Mouse (Mus musculus) megakaryocyte, embryonic 14.5 days (primary cell): ENCODE measurements at regions not wholly inside any gene's neighbourhood (a gene's known extent, or its start where the extent isn't known, plus 50 kb on each side); places are given as distances from the start of the nearest gene placed in this dataset.
"Not testable (repeated sequence)": the region's sequence is repeated elsewhere in the genome, so short reads cannot be mapped to it uniquely, and the experiment has no call there.

ENCODE experiments used
- H3K27me3 ChIP-seq: replicated peaks from 2 replicates; pipeline ENCODE3; 2012; ENCODE audit warnings: inconsistent platforms
- H3K36me3 ChIP-seq: replicated peaks from 2 replicates; pipeline ENCODE3; 2012; ENCODE audit warnings: low read length, inconsistent platforms, mixed read lengths
- H3K4me1 ChIP-seq: 2 replicates; pipeline ENCODE4 v1.6.1; 2012; ENCODE audit warnings: inconsistent platforms
- H3K4me3 ChIP-seq: replicated peaks from 2 replicates; pipeline ENCODE3; 2012; ENCODE audit warnings: moderate library complexity, mild to moderate bottlenecking, inconsistent platforms
- H3K9me3 ChIP-seq: 2 replicates; pipeline ENCODE4 v1.6.1; 2012; ENCODE audit warnings: inconsistent platforms
- FLI1 ChIP-seq: IDR thresholded peaks from 2 replicates; pipeline ENCODE4 v1.6.1; 2012; ENCODE audit warnings: low read length, inconsistent platforms, mixed read lengths
- GATA1 ChIP-seq: IDR thresholded peaks from 3 replicates; pipeline ENCODE4 v1.6.1; 2012; ENCODE audit warnings: mixed read lengths, low read length, inconsistent platforms, borderline replicate concordance

DNA sequence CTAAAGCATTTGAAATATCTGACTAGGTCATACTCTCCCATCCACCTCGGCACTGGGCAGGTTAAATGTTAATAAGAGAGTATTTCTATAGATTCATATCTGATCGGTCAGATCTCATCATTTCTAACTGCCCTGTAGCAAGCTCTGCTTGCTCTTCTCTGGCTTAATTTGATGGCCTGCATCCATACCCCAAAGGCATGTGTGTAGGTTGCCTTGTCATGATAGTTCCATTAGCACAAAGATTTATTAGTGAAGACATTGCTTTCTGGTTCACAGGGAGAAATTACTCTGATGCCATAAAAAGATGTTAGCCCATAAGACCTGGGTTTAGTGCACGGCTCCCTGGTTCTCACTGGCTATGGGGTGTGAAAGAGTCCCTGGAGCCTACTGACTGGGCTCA is 232.3 kb downstream of the Lpin1 start:
- no peaks in the 10 kb centered on the region for H3K36me3 ChIP-seq
- H3K9me3 ChIP-seq = no peaks in the 10 kb centered on the region
- no peaks in the 10 kb centered on the region for H3K4me1 ChIP-seq
- H3K27me3 ChIP-seq = no peaks in the 10 kb centered on the region
- no peak for TF ChIP-seq FLI1
- no peak for TF ChIP-seq GATA1
- H3K4me3 ChIP-seq = no peak overlapping the region

DNA sequence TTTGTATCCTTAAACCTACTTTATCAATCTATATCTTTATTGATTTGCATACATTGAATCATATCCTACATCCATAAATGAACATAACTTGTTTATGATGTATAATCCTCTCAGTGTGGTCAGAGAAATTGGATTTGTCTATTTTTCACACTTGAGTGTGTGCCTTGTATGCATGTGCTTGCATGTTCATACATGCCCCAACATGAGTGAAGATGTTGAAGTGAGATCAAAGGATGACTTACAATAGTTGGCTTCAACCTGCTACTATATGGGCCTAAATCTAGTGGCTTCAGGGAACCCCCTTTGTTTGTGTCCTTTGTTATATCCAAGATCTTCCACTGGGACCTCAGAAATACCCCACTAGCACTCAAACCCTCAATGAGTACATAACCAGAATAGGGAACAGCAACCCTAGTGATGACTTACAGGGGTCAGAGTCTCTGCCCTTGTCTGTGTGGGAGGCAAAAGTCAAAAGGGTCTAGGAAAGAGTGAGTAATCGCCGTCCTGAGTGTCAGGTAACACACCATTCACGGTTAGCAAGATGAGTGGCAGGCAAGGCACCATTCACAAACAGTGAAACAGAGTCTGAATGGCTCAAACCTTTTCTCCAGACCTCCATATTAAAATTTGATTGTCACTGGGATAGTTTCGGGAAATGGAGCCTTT is 236.3 kb downstream of the Lpin1 start:
- H3K4me1 ChIP-seq = no peaks in the 10 kb centered on the region
- H3K9me3 ChIP-seq = no peaks in the 10 kb centered on the region
- no peaks in the 10 kb centered on the region for H3K27me3 ChIP-seq
- no peaks in the 10 kb centered on the region for H3K36me3 ChIP-seq
- no peak overlapping the region for H3K4me3 ChIP-seq
- TF ChIP-seq FLI1 (no peak), GATA1 (no peak)

DNA sequence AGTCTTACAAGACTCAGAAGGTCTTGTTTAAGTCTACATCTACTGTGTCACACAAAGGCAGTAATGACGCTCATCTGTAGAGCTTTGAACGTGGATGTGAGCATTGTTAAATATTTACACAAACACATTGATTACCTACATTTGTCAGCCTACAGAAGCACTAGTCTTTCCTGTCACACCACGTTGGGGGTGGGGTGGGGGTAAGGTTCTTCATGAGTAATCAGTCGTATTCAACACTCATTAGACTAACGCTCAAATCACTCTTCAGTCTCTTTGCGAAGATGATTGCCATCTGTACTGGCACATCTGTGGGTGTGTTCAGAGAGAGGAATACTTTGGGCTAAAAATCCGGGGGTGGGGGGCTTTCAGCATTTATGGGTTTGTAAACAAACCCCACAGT is 240.7 kb downstream of the Lpin1 start:
- Histone ChIP-seq H3K4me1 (no peaks in the 10 kb centered on the region), H3K36me3 (no peaks in the 10 kb centered on the region), H3K9me3 (no peaks in the 10 kb centered on the region), H3K4me3 (no peak overlapping the region), H3K27me3 (no peaks in the 10 kb centered on the region)
- TF ChIP-seq GATA1 = no peak
- TF ChIP-seq FLI1 = no peak

DNA sequence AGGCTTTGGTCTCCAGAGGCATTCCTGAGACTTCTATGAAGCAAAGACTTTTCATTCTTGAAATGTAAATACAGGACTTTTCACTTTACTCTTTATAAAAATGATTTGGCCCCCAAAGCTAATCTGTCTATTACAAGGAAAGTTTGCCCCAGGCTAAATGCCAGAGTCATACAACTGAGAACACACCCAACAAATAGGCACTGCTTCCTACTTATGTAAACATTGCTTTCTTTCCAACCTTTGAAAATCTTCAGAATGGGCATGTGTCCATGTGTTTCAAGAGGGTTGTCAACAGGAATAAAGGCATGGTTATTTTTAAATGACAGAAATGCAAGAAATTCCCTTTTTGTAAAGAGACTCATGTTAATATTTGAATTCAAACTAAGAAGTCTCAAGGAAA is 248.4 kb downstream of the Lpin1 start:
- TF ChIP-seq GATA1 (no peak), FLI1 (no peak)
- no peaks in the 10 kb centered on the region for H3K36me3 ChIP-seq
- H3K4me3 ChIP-seq = no peak overlapping the region
- peaks cover 9% of the 10 kb centered on the region for H3K9me3 ChIP-seq
- no peaks in the 10 kb centered on the region for H3K4me1 ChIP-seq
- no peaks in the 10 kb centered on the region for H3K27me3 ChIP-seq

DNA sequence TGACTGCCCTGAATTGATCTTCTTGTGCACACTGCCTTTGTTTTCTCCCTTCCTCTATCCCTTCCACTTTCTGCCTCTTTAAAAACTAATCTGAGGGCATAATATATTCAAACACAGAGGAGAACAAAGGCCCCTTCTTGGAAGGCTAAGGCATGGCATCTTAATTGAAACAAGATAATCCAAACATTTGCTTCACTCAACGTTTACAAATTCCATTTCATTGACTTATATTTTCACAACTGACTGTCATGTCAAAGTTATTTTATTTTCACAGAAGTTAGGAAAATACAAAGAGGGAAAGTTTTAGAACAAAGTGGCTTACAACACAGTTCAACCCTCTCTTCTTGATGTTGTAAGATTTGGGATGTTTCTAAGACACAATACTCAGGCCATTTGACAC is 251.9 kb downstream of the Lpin1 start:
- H3K4me1 ChIP-seq = no peaks in the 10 kb centered on the region
- H3K27me3 ChIP-seq = no peaks in the 10 kb centered on the region
- TF ChIP-seq GATA1 (no peak), FLI1 (no peak)
- H3K36me3 ChIP-seq = no peaks in the 10 kb centered on the region
- H3K4me3 ChIP-seq = no peak overlapping the region
- peaks cover 12% of the 10 kb centered on the region for H3K9me3 ChIP-seq

- TF ChIP-seq GATA1 (no peak), FLI1 (no peak)
- Histone ChIP-seq H3K4me3 (no peak overlapping the region), H3K4me1 (no peaks in the 10 kb centered on the region), H3K27me3 (no peaks in the 10 kb centered on the region), H3K36me3 (no peaks in the 10 kb centered on the region), H3K9me3 (peaks cover 7% of the 10 kb centered on the region; the same call in 1 of the 2 replicates)
These were observed 256.1 kb downstream of the Lpin1 start for GRCm38 (mm10) chr12:16354711-16355110.

DNA sequence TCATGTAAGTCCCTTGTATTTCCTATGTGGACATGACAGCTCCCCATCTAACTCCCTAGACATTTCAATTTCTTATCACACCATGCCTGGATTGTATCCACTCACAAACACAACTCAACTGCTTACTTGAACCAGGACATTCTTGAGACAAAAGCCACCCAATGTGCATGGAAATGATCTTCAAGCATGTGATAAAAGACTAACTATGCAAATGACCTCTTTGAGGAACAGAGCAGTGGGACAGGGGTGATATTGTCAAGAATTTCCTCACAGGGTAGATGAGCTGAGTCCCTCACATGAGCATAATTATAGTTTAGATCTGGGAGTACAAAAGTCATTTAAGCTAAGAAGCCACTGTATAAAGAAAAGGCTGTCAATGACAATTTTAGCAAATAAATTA is 259.0 kb downstream of the Lpin1 start:
- TF ChIP-seq FLI1 (no peak), GATA1 (no peak)
- no peak overlapping the region for H3K4me3 ChIP-seq
- H3K4me1 ChIP-seq = no peaks in the 10 kb centered on the region
- peaks cover 7% of the 10 kb centered on the region; the same call in 1 of the 2 replicates for H3K9me3 ChIP-seq
- no peaks in the 10 kb centered on the region for H3K36me3 ChIP-seq
- no peaks in the 10 kb centered on the region for H3K27me3 ChIP-seq

- H3K9me3 ChIP-seq = peaks cover 7% of the 10 kb centered on the region; the same call in 1 of the 2 replicates
- no peaks in the 10 kb centered on the region for H3K36me3 ChIP-seq
- TF ChIP-seq FLI1 (no peak), GATA1 (no peak)
- H3K27me3 ChIP-seq = no peaks in the 10 kb centered on the region
- H3K4me3 ChIP-seq = no peak overlapping the region
- no peaks in the 10 kb centered on the region for H3K4me1 ChIP-seq
These were observed 261.5 kb downstream of the Lpin1 start for GRCm38 (mm10) chr12:16349310-16349709.

DNA sequence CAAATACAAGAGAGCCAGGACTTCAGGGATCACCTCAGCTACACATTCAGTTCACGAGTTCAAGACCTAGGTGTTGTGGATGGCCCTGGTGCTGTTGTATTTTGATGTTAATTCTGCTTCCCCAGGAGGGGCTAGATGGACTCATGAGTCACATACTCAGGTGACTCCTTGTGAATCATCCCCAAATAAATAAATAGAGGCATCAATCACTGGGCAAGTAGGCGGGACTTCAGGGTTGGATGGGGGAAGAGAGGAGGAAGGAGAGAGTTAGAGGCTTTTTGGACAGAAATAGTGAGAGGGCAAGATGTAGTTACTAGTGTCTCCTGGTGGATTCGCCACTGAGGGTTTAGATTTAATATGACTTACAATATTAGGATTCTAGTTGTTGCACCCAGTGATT is 266.7 kb downstream of the Lpin1 start:
- Histone ChIP-seq H3K4me3 (no peak overlapping the region), H3K4me1 (no peaks in the 10 kb centered on the region), H3K36me3 (no peaks in the 10 kb centered on the region), H3K9me3 (no peaks in the 10 kb centered on the region), H3K27me3 (no peaks in the 10 kb centered on the region)
- no peak for TF ChIP-seq FLI1
- TF ChIP-seq GATA1 = no peak

DNA sequence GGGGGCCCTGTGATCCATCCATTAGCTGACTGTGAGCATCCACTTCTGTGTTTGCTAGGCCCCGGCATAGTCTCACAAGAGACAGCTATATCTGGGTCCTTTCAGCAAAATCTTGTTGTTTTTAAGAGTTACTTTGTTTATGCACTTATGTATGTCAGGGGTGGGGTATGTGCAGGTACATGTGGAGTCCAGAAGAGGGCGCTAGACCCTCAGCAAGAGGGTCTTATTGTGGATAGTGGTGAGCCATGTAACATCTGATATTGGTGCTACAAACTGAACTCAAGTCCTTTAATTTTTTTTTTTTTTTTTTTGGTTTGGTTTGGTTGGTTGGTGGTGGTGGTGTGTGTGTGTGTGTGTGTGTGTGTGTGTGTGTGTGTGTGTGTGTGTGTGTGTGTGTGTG is 268.7 kb downstream of the Lpin1 start:
- not testable (repeated sequence) for H3K36me3 ChIP-seq, H3K9me3 ChIP-seq, H3K27me3 ChIP-seq, H3K4me3 ChIP-seq, H3K4me1 ChIP-seq

GRCm38 (mm10) chr12:16331456-16331855 is 279.3 kb downstream of the Lpin1 start:
- TF ChIP-seq GATA1 = no peak
- TF ChIP-seq FLI1 = no peak
- H3K4me1 ChIP-seq = no peaks in the 10 kb centered on the region
- H3K36me3 ChIP-seq = no peaks in the 10 kb centered on the region
- peaks cover 2% of the 10 kb centered on the region for H3K27me3 ChIP-seq
- H3K4me3 ChIP-seq = no peak overlapping the region
- H3K9me3 ChIP-seq = no peaks in the 10 kb centered on the region
